Mouse (Mus musculus): ENCODE data around the gene Mgst2. TPM values are rescaled to one million over a fixed set of nuclear protein-coding genes. Genes with fewer than 3 reads are reported as not detected.

Gene Mgst2
- polyA plus RNA-seq, 1 experiment from 2014 or later, result 17.9 TPM

DNA sequence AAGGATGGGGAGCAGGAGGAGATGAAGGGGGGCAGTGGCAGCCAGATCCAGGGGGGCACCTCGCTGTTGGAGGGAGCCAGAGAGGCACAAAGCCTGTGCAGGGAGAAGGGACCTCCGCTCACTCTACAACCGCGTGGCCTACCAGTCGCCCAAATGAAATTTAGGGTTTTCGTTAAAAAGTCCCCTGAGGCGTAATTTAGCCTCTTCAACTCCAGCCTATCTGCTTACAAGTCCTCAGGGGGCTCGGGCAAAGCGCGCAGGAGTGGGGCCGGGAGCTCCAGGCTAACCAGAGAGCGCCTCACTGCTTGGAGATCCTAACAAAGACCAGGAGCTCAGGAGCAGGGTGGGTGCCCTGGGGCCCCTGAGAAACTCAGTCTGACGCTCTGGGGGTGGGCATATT lies 41.8 kb downstream of the Mgst2 start:
- peaks cover 35% of the 10 kb centered on the region for H3K4me1 ChIP-seq
- peak overlapping the region; percentile 15; the same call in 1 of the 2 replicates for H3K9ac ChIP-seq
- no peaks in the 10 kb centered on the region for H3K9me3 ChIP-seq (replicated peaks)
- H3K27me3 ChIP-seq, result no peaks in the 10 kb centered on the region
- peak overlapping the region; percentile 46 for H3K4me3 ChIP-seq (replicated peaks)
- 9% methylated on average over 13 of the region's 13 CpGs for WGBS
- no peaks in the 10 kb centered on the region for H3K36me3 ChIP-seq
- peak overlapping the region; percentile 86 for H3K27ac ChIP-seq (replicated peaks)
- ATAC-seq (ENCODE audit: insufficient number of reproducible peaks, low FRiP score, low TSS enrichment, low read depth), result peak; percentile 65; the same call in 1 of the 2 replicates
- peak overlapping the region; percentile 81 for H3K4me2 ChIP-seq (replicated peaks)

DNA sequence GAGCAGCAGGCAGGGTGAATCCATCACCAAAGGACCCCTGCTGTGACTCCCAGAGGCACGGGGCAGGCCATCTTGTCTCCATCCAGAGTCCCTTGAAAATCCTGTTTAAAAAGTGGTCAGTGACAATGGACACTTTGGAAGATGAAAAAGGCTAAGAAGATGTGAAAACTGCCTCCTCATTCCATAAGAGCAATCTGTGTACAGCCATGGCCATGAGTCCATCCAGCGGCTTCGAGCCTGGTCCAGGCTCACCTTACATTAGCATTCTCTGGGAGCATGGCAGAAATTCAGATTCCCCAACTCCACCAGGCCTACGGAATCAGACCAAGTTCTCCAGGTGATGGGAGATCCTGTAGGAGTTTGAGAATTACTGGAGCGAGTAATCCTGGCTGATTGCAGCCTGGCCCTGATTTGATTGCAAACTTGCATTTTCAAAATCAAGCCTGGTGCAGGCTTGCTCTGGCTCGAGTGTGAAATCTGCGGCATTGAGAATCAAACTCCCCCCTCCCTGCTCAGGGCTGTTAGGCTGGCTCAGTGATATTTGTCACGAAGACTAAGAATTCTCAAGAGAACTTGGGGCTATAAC lies 42.6 kb downstream of the Mgst2 start:
- H3K9ac ChIP-seq, result no peak overlapping the region
- no peak for ATAC-seq (ENCODE audit: insufficient number of reproducible peaks, low FRiP score, low TSS enrichment, low read depth)

DNA sequence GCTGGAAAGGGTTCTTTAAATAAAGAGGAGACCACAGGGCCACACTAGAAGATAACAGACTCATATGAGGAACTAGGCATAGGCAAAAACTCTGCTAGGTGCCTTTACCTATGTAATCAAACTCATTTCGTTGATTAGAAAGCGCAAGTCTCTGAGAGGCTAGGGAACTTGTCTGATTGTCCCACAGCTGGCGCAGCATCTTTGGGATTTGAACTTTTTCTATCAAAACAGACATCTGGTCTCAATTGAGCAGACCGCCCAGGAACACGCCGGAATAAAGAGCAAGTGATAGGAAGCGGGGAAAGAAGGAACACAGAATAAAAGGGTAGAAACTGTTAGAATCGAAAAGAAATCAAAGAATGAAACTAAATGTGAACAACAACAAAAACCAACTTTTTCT lies 43.3 kb downstream of the Mgst2 start:
- no peak for ATAC-seq (ENCODE audit: insufficient number of reproducible peaks, low FRiP score, low TSS enrichment, low read depth)
- peaks cover 41% of the 10 kb centered on the region for H3K4me1 ChIP-seq
- no peaks in the 10 kb centered on the region for H3K36me3 ChIP-seq
- no peak overlapping the region for H3K9ac ChIP-seq
- H3K4me2 ChIP-seq (replicated peaks), result no peak overlapping the region
- H3K4me3 ChIP-seq (replicated peaks), result no peak overlapping the region
- WGBS, result 47% methylated on average over 8 of the region's 8 CpGs
- no peaks in the 10 kb centered on the region for H3K9me3 ChIP-seq (replicated peaks)
- H3K27me3 ChIP-seq, result no peaks in the 10 kb centered on the region
- no peak overlapping the region for H3K27ac ChIP-seq (replicated peaks)

More for the DNA sequence above, 42.6 kb downstream of the Mgst2 start:
- peaks cover 35% of the 10 kb centered on the region for H3K4me1 ChIP-seq
- no peak overlapping the region for H3K4me3 ChIP-seq (replicated peaks)
- H3K9me3 ChIP-seq (replicated peaks), result no peaks in the 10 kb centered on the region
- 45% methylated on average over 8 of the region's 8 CpGs for WGBS
- H3K4me2 ChIP-seq (replicated peaks), result no peak overlapping the region
- H3K36me3 ChIP-seq, result no peaks in the 10 kb centered on the region
- H3K27ac ChIP-seq (replicated peaks), result no peak overlapping the region; the same call in 1 of the 2 replicates
- no peaks in the 10 kb centered on the region for H3K27me3 ChIP-seq

DNA sequence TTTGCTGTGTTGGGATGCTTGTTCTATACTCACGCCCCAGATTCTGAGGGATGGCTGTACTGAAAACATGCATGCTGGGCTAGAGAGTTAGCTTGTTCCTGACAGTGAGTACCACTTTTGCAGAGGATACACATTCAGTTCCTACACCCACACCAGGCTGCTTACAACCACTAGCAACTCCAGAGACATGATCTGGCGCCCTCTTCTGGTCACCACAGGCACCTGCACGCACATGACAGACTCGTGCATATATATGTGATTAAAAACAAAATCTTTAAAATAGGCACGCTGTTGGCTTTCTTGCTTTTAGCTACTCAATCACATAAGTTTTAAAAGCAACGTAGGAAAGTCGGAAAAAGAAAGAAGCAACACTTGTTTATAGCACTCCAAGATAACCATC lies 45.1 kb downstream of the Mgst2 start:
- Histone ChIP-seq H3K27ac (replicated peaks) (no peak overlapping the region), H3K4me2 (replicated peaks) (no peak overlapping the region), H3K36me3 (no peaks in the 10 kb centered on the region), H3K27me3 (no peaks in the 10 kb centered on the region), H3K9me3 (replicated peaks) (no peaks in the 10 kb centered on the region), H3K4me1 (peaks cover 51% of the 10 kb centered on the region), H3K9ac (no peak overlapping the region), H3K4me3 (replicated peaks) (no peak overlapping the region)
- ATAC-seq (ENCODE audit: insufficient number of reproducible peaks, low FRiP score, low TSS enrichment, low read depth), result no peak
- WGBS, result 84% methylated on average over 7 of the region's 7 CpGs

DNA sequence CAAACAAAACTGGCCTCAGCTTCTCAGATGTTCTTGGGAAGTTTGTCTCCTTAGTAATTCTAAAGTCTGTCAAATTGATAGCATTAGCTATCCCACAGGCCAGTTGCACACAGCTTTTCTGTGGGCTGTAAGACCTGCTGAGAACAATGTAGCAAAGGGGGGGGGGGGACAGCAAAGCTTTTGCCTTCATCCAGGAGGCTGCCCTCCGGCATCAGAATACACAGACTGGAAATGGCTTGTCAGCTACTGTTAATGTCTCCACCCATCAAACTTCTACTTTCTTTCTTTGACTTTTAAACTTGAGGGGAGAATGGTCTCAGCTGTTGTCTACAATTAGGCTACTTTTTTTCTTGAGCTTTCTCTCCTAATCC lies 48.2 kb downstream of the Mgst2 start:
- Histone ChIP-seq H3K4me3 (replicated peaks) (no peak overlapping the region), H3K36me3 (no peaks in the 10 kb centered on the region), H3K9me3 (replicated peaks) (no peaks in the 10 kb centered on the region), H3K9ac (no peak overlapping the region), H3K4me1 (peaks cover 28% of the 10 kb centered on the region), H3K4me2 (replicated peaks) (0 out of 2 replicates have a peak overlapping the region, but pooled peaks have one; percentile 24), H3K27me3 (no peaks in the 10 kb centered on the region), H3K27ac (replicated peaks) (peak overlapping the region; percentile 82; the same call in 1 of the 2 replicates)
- WGBS, result 41% methylated on average over 1 of the region's 1 CpGs
- no peak; the same call in 1 of the 2 replicates for ATAC-seq (ENCODE audit: insufficient number of reproducible peaks, low FRiP score, low TSS enrichment, low read depth)

DNA sequence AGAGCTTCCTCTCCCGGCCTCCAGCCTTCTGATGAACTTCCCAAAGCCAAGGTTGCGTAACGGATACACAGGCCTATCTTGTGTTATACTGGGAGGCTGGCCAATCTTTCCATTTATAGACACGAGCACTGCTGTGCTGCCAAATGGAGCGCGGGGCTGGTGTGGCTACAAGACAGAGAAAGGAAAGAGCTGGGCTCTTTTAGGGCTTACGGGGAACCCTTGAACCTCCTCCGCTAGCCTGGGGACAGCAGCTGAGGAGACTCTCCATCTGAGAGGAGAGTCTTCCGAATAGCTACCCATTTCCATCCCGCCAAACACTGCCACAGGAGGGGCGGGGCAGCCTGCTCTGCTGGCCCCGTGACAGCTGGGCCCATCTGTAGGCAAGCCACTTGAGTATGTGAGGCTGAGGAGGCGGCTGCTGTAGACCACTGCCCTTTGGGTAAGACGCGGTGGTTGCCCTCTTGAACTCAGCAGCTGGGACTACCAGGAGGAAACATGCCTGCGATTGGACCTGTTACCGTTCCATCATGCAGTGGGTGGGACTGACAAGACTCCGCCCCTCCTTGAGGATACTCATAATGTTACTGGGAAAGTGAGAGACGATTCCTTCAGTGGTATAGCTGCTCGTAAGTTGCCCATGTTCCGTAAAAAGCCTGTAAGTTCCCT lies 48.7 kb downstream of the Mgst2 start:
- 54% methylated on average over 21 of the region's 21 CpGs for WGBS
- peak overlapping the region; percentile 12; the same call in 1 of the 2 replicates for H3K4me3 ChIP-seq (replicated peaks)
- no peaks in the 10 kb centered on the region for H3K27me3 ChIP-seq
- no peak overlapping the region for H3K9ac ChIP-seq
- H3K36me3 ChIP-seq, result no peaks in the 10 kb centered on the region
- H3K9me3 ChIP-seq (replicated peaks), result no peaks in the 10 kb centered on the region
- H3K4me2 ChIP-seq (replicated peaks), result peak overlapping the region; percentile 24
- peak overlapping the region; percentile 82 for H3K27ac ChIP-seq (replicated peaks)
- ATAC-seq (ENCODE audit: insufficient number of reproducible peaks, low FRiP score, low TSS enrichment, low read depth), result peak; percentile 84
- peaks cover 30% of the 10 kb centered on the region for H3K4me1 ChIP-seq

DNA sequence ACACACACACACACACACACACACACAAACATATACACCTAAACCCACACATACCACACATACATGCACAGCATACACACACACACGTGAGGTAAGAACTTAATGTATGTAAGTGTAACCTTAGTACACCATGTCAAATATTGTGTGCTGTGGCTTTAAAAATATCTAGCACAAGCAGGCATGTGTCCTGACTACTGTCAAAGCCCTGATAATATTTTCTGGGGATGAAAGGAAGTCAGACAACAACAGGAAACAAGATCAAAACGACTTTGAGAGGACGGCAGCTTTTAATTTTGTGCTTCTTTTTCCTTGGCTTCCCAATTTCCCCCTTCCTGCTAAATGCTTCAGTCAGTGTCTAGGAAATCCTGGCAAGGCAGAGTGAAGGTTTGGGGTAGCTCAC lies 52.2 kb downstream of the Mgst2 start:
- Histone ChIP-seq H3K9ac (no peak overlapping the region), H3K36me3 (no peaks in the 10 kb centered on the region), H3K9me3 (replicated peaks) (no peaks in the 10 kb centered on the region), H3K4me1 (peaks cover 31% of the 10 kb centered on the region), H3K4me2 (replicated peaks) (no peak overlapping the region), H3K27me3 (no peaks in the 10 kb centered on the region), H3K27ac (replicated peaks) (no peak overlapping the region), H3K4me3 (replicated peaks) (no peak overlapping the region)
- no peak for ATAC-seq (ENCODE audit: insufficient number of reproducible peaks, low FRiP score, low TSS enrichment, low read depth)
- 23% methylated on average over 3 of the region's 3 CpGs for WGBS

DNA sequence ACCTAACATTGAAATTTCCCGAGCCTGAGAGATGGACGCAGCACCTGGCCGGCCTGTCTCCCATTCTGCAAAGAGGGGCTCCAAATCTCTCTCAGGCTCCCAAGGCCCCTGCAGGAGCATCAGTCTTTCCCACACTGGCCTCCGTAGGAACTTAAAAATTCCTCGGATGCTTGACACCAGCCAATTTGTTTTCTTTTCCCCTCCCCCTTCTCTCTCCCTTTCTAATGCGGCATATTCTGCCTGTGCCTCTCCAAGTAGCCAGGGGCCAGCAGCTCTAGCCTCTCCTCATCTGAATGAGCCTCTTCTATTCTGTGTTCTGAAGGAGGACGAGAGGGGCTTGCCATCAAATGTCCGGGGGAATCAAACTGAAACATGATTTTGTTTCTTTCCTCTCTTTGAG lies 53.1 kb downstream of the Mgst2 start:
- Histone ChIP-seq H3K9me3 (replicated peaks) (no peaks in the 10 kb centered on the region), H3K4me1 (peaks cover 32% of the 10 kb centered on the region), H3K36me3 (no peaks in the 10 kb centered on the region), H3K27me3 (no peaks in the 10 kb centered on the region), H3K4me3 (replicated peaks) (no peak overlapping the region), H3K9ac (no peak overlapping the region), H3K27ac (replicated peaks) (0 out of 2 replicates have a peak overlapping the region, but pooled peaks have one; percentile 2), H3K4me2 (replicated peaks) (no peak overlapping the region)
- 14% methylated on average over 8 of the region's 8 CpGs for WGBS
- ATAC-seq (ENCODE audit: insufficient number of reproducible peaks, low FRiP score, low TSS enrichment, low read depth), result no peak

DNA sequence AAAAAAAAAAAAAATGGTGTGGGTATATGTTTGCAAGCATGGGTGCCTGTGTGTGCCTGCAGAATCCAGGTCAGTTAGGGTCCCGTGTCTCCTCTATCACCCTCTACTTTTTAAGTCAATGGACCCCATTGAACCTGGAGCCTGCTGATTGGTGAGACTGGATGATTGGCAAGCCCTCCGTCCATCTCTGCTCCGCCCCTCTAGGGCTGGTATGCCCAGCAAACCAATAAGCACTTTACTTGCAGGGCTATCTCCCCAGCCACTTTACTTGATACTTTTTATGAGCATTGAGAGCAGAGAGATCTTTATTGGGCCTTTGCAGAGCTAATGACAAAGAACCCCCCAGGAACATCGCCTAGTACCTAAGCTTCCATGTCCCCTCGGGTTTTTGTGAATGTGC lies 54.3 kb downstream of the Mgst2 start:
- peaks cover 19% of the 10 kb centered on the region for H3K4me1 ChIP-seq

DNA sequence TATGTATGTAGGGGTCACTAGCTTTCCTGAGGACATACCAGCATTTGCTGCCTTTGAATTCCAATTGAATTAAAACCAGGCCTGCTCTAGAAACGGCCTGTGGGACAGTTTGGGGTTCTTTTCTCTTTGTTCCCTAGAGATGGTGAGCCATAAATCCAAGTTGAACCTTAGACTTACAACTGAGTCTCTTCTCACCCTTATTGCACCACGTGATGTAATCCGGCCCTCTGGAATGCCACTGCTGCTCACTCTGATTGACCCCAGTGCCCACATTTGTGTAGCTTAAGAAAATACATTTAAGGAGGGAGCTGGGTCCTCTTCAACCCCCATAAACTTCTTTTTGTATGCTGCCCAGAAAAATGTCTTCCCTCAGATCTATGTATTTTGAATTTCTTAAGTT lies 57.3 kb downstream of the Mgst2 start:
- H3K4me1 ChIP-seq, result peaks cover 16% of the 10 kb centered on the region
- no peak for ATAC-seq (ENCODE audit: insufficient number of reproducible peaks, low FRiP score, low TSS enrichment, low read depth)
- no peaks in the 10 kb centered on the region for H3K27me3 ChIP-seq
- H3K4me3 ChIP-seq (replicated peaks), result no peak overlapping the region
- WGBS, result 31% methylated on average over 3 of the region's 3 CpGs
- H3K9me3 ChIP-seq (replicated peaks), result no peaks in the 10 kb centered on the region
- H3K4me2 ChIP-seq (replicated peaks), result no peak overlapping the region
- no peak overlapping the region for H3K9ac ChIP-seq
- H3K36me3 ChIP-seq, result no peaks in the 10 kb centered on the region
- no peak overlapping the region for H3K27ac ChIP-seq (replicated peaks)

More for the DNA sequence above, 54.3 kb downstream of the Mgst2 start:
- ATAC-seq (ENCODE audit: insufficient number of reproducible peaks, low FRiP score, low TSS enrichment, low read depth), result no peak
- Histone ChIP-seq H3K9ac (no peak overlapping the region), H3K4me3 (replicated peaks) (no peak overlapping the region), H3K4me2 (replicated peaks) (no peak overlapping the region), H3K27ac (replicated peaks) (no peak overlapping the region), H3K27me3 (no peaks in the 10 kb centered on the region), H3K36me3 (no peaks in the 10 kb centered on the region), H3K9me3 (replicated peaks) (no peaks in the 10 kb centered on the region)
- 82% methylated on average over 5 of the region's 5 CpGs for WGBS

DNA sequence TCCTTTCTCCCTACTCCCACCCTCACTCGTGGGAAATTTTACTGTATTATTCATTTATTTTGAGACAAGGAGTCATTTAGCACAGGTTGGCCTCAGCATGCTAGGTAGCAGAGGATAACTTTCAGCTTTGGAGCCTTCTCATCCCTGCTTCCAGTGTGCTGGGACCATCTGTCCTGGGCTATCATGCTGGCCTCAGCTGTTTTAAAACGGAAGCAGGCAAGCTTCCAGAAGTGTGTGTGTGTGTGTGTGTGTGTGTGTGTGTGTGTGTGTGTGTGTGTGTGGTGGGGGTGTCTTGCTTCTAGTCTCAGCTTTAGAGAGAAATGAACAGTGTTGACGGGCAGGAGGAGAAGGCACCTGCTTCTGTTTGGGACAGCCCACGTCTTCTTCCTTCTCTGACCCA lies 57.7 kb downstream of the Mgst2 start:
- no peak overlapping the region for H3K27ac ChIP-seq (replicated peaks)
- no peaks in the 10 kb centered on the region for H3K9me3 ChIP-seq (replicated peaks)
- no peak overlapping the region for H3K9ac ChIP-seq
- H3K4me1 ChIP-seq, result peaks cover 15% of the 10 kb centered on the region
- 66% methylated on average over 4 of the region's 4 CpGs for WGBS
- H3K4me2 ChIP-seq (replicated peaks), result no peak overlapping the region
- ATAC-seq (ENCODE audit: insufficient number of reproducible peaks, low FRiP score, low TSS enrichment, low read depth), result no peak
- no peaks in the 10 kb centered on the region for H3K27me3 ChIP-seq
- H3K36me3 ChIP-seq, result no peaks in the 10 kb centered on the region
- H3K4me3 ChIP-seq (replicated peaks), result no peak overlapping the region

DNA sequence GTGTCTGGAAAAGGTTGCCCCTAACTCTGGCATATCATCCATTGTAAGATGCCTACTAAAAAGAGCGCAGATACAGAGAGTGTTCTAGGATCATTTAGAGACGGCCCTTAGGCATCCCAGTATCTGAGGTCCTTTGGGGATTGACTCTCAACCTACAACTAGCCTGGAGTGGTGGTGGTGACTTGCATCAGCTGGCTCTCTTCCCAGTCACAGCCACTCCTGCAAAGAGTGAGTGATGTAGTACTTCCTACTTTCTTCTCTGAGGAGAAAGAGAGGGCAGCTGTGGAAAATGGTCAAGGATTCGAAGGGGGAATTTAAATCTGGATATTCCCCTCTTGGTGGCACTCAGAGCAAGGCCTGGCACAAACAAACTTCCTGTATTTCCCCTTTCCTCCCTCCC lies 59.2 kb downstream of the Mgst2 start:
- WGBS, result 80% methylated on average over 3 of the region's 3 CpGs
- H3K9me3 ChIP-seq (replicated peaks), result no peaks in the 10 kb centered on the region
- no peaks in the 10 kb centered on the region for H3K27me3 ChIP-seq
- H3K27ac ChIP-seq (replicated peaks), result no peak overlapping the region
- H3K4me1 ChIP-seq, result peaks cover 12% of the 10 kb centered on the region; the same call in 1 of the 2 replicates
- H3K9ac ChIP-seq, result no peak overlapping the region
- H3K4me2 ChIP-seq (replicated peaks), result no peak overlapping the region
- no peak for ATAC-seq (ENCODE audit: insufficient number of reproducible peaks, low FRiP score, low TSS enrichment, low read depth)
- no peaks in the 10 kb centered on the region for H3K36me3 ChIP-seq
- H3K4me3 ChIP-seq (replicated peaks), result no peak overlapping the region

All from embryonic facial prominence, embryonic 15.5 days (tissue).